Mouse (Mus musculus): ENCODE data around the gene Pabpn1l. TPM values are rescaled to one million over a fixed set of nuclear protein-coding genes. Genes with fewer than 3 reads are reported as not detected.

Pabpn1l gene
- polyA plus RNA-seq, 1 experiment from 2014 or later, result not detected

Small RNAs within 50 kb of the gene (microRNA-seq; reads per million reads assigned to microRNA genes)
- not detected for gene Mir6396

Other genes with a start within 250 kb of the Pabpn1l start
- gene Zc3h18, start 246.1 kb downstream of the Pabpn1l start, polyA plus RNA-seq (2015; fragmentation: Nextera tagmentation; extraction: Ambion mirVana), result 30.2 and 35.0 TPM in 2 replicates
- not detected in 2 replicates for gene Il17c, start 200.7 kb downstream of the Pabpn1l start, polyA plus RNA-seq (2015; fragmentation: Nextera tagmentation; extraction: Ambion mirVana)
- 133 and 153 TPM in 2 replicates for gene Cyba, start 189.8 kb downstream of the Pabpn1l start, polyA plus RNA-seq (2015; fragmentation: Nextera tagmentation; extraction: Ambion mirVana)
- 23.7 and 26.0 TPM in 2 replicates for gene Mvd, start 179.3 kb downstream of the Pabpn1l start, polyA plus RNA-seq (2015; fragmentation: Nextera tagmentation; extraction: Ambion mirVana)
- gene Snai3, start 162.0 kb downstream of the Pabpn1l start, polyA plus RNA-seq (2015; fragmentation: Nextera tagmentation; extraction: Ambion mirVana), result 0.20 and 0.31 TPM in 2 replicates
- 12.2 and 13.7 TPM in 2 replicates for gene Rnf166, start 146.7 kb downstream of the Pabpn1l start, polyA plus RNA-seq (2015; fragmentation: Nextera tagmentation; extraction: Ambion mirVana)
- 26.7 and 29.3 TPM in 2 replicates for gene Ctu2, start 146.6 kb downstream of the Pabpn1l start, polyA plus RNA-seq (2015; fragmentation: Nextera tagmentation; extraction: Ambion mirVana)
- 13.9 and 14.2 TPM in 2 replicates for gene Piezo1, start 71.4 kb downstream of the Pabpn1l start, polyA plus RNA-seq (2015; fragmentation: Nextera tagmentation; extraction: Ambion mirVana)
- 60.6 and 64.3 TPM in 2 replicates for gene Cdt1, start 54.7 kb downstream of the Pabpn1l start, polyA plus RNA-seq (2015; fragmentation: Nextera tagmentation; extraction: Ambion mirVana)
- gene Aprt, start 45.8 kb downstream of the Pabpn1l start, polyA plus RNA-seq (2015; fragmentation: Nextera tagmentation; extraction: Ambion mirVana), result 198 and 218 TPM in 2 replicates
- gene Galns, start 11.3 kb downstream of the Pabpn1l start, polyA plus RNA-seq (2015; fragmentation: Nextera tagmentation; extraction: Ambion mirVana), result 4.0 and 4.4 TPM in 2 replicates
- 23.2 and 26.7 TPM in 2 replicates for gene Trappc2l, start 11.1 kb downstream of the Pabpn1l start, polyA plus RNA-seq (2015; fragmentation: Nextera tagmentation; extraction: Ambion mirVana)
- gene Cbfa2t3, start 76.4 kb upstream of the Pabpn1l start, polyA plus RNA-seq (2015; fragmentation: Nextera tagmentation; extraction: Ambion mirVana), result 4.5 and 5.7 TPM in 2 replicates
- gene Acsf3, start 152.7 kb upstream of the Pabpn1l start, polyA plus RNA-seq (2015; fragmentation: Nextera tagmentation; extraction: Ambion mirVana), result 7.9 and 8.5 TPM in 2 replicates
- gene Cdh15, start 225.2 kb upstream of the Pabpn1l start, polyA plus RNA-seq (2015; fragmentation: Nextera tagmentation; extraction: Ambion mirVana), result 0.31 and 0.65 TPM in 2 replicates